Mouse (Mus musculus) thymus, postnatal 36 days (tissue): ENCODE measurements around the gene Celf5.

ENCODE experiments used
- DNase-seq, 2 experiments: peaks; one replicate each; pipeline ENCODE4 v3.0.0; 2022; ENCODE audit warnings: mixed read lengths in 2 of 2

Gene Celf5

GRCm38 (mm10) chr10:81497401-81498270, 15.1 kb upstream of the Celf5 start:
- peak in 1 of 2 experiments; percentile 38 for DNase-seq

- no peak for DNase-seq
Observed at GRCm38 (mm10) chr10:81496969-81497368, 14.5 kb upstream of the Celf5 start.

GRCm38 (mm10) chr10:81496264-81496901, 13.9 kb upstream of the Celf5 start, which contains the start of gene Ncln:
Gene Ncln (minus strand): TSS chr10:81496392.
- DNase-seq = peak; percentile 97 to 98

GRCm38 (mm10) chr10:81495616-81496263, 13.2 kb upstream of the Celf5 start:
- peak in 1 of 2 experiments; percentile 45 for DNase-seq

- DNase-seq = no peak
Observed at GRCm38 (mm10) chr10:81495151-81495550, 12.6 kb upstream of the Celf5 start.

GRCm38 (mm10) chr10:81494260-81495041, 11.9 kb upstream of the Celf5 start:
- DNase-seq = no peak

- peak; percentile 48 to 49 for DNase-seq
Observed at GRCm38 (mm10) chr10:81493601-81494220, 11.2 kb upstream of the Celf5 start.

GRCm38 (mm10) chr10:81492606-81493240, 10.2 kb upstream of the Celf5 start:
- DNase-seq = no peak

- no peak for DNase-seq
Observed at GRCm38 (mm10) chr10:81491018-81491417, 8.5 kb upstream of the Celf5 start.

- no peak for DNase-seq
Observed at GRCm38 (mm10) chr10:81489941-81490340, 7.4 kb upstream of the Celf5 start.

GRCm38 (mm10) chr10:81488081-81488480, 5.6 kb upstream of the Celf5 start:
- DNase-seq = no peak

- DNase-seq = no peak
Observed at GRCm38 (mm10) chr10:81486496-81486895, 4.0 kb upstream of the Celf5 start.

GRCm38 (mm10) chr10:81485479-81486018, 3.0 kb upstream of the Celf5 start:
- no peak for DNase-seq

- DNase-seq = peak; percentile 43 to 51
Observed at GRCm38 (mm10) chr10:81485060-81485449, 2.5 kb upstream of the Celf5 start.

- DNase-seq = no peak
Observed at GRCm38 (mm10) chr10:81484441-81485059, 2.0 kb upstream of the Celf5 start.

GRCm38 (mm10) chr10:81483983-81484382, 1.5 kb upstream of the Celf5 start:
- DNase-seq = peak; percentile 41 to 52

GRCm38 (mm10) chr10:81481605-81482532, 640 bp downstream of the Celf5 start:
- no peak for DNase-seq

- no peak for DNase-seq
Observed at GRCm38 (mm10) chr10:81474461-81474860, 8.0 kb downstream of the Celf5 start.

GRCm38 (mm10) chr10:81473003-81473451, 9.5 kb downstream of the Celf5 start:
- DNase-seq = peak in 1 of 2 experiments; percentile 71
